Mouse (Mus musculus): ENCODE results near the gene Adgrl3.

GRCm38 (mm10) chr5:81794125-81794524, 774.2 kb downstream of the Adgrl3 start:
- no peak for TF ChIP-seq USF2 (IDR thresholded peaks at IDR 0.05; ENCODE audit: borderline replicate concordance in 1 of 2, insufficient read depth in 1 of 2, low read depth in 1 of 2, low read length in 2 of 2)
- no peak for TF ChIP-seq ZNF384 (IDR thresholded peaks at IDR 0.05; ENCODE audit: low read depth, low read length)
- no peak for TF ChIP-seq CTCF (IDR thresholded peaks at IDR 0.05 in 2 of 3, conservative IDR thresholded peaks at IDR 0.05 in 1 of 3; ENCODE audit: control insufficient read depth in 1 of 3, insufficient read depth in 1 of 3, low read depth in 2 of 3, low read length in 3 of 3, poor library complexity in 1 of 3, severe bottlenecking in 1 of 3)
- TF ChIP-seq MXI1 (IDR thresholded peaks at IDR 0.05; ENCODE audit: low read depth, low read length): no peak
- no peak for TF ChIP-seq POLR2A (IDR thresholded peaks at IDR 0.05; ENCODE audit: control insufficient read depth in 1 of 2, insufficient read depth in 1 of 2, low read depth in 1 of 2, low read length in 2 of 2, poor library complexity in 1 of 2)
- no peak for TF ChIP-seq MAX (IDR thresholded peaks at IDR 0.05; ENCODE audit: low read length)
- TF ChIP-seq MAZ (IDR thresholded peaks at IDR 0.05; ENCODE audit: low read depth, low read length): no peak
- TF ChIP-seq CHD2 (IDR thresholded peaks at IDR 0.05; ENCODE audit: low read length): no peak
- no peak for TF ChIP-seq TCF12 (IDR thresholded peaks at IDR 0.05; ENCODE audit: low read depth, low read length)
- no peak for TF ChIP-seq ETS1 (IDR thresholded peaks at IDR 0.05; ENCODE audit: low read depth, low read length)
- no peak for TF ChIP-seq POLR2AphosphoS2 (IDR thresholded peaks at IDR 0.05; ENCODE audit: low read length)
- TF ChIP-seq EP300 (IDR thresholded peaks at IDR 0.05; ENCODE audit: low read depth in 1 of 2, low read length in 2 of 2): no peak
